Mouse (Mus musculus) ovary, postnatal 10 days (tissue): ENCODE data around the gene Zcrb1.

Experiments used
- DNase-seq: peaks from one replicate; pipeline ENCODE4 v3.0.0; 2022; ENCODE audit warnings: low spot score

Gene Zcrb1

DNA sequence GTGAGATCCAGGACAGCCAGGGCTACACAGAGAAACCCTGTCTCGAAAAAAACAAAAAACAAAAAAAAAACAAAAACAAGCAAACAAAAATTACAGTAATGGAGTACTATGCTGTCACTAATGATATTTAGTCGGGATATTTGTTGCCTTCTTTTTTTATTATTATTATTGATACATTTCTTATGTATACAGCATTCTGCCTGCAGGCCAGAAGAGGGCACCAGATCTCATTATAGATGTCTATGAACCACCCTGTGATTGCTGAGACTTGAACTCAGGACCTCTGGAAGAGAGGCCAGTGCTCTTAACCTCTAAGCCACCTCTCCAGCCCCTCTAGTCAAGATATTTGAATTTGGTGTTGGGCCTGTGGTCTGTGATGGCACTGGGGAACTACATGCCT is 26.3 kb downstream of the Zcrb1 start:
- DNase-seq = no peak

DNA sequence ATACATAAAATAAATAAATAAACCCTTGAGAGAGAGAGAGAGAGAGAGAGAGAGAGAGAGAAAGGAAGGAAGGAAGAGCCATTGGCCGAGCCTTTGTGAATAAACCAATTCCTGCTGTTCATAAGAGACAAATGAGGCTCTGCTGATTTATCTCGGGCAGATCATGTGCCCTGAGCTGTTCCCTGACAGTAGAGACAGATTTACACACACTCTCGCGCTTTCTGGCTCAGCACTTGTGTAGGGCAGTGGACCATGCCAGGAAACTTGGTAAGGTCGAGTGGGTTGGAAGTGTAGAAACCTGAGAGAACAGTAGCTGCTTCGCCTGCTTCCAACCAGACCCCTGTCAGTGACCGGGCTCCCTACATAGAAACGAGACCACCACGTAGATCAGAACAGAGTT is 29.6 kb downstream of the Zcrb1 start:
- DNase-seq = no peak

DNA sequence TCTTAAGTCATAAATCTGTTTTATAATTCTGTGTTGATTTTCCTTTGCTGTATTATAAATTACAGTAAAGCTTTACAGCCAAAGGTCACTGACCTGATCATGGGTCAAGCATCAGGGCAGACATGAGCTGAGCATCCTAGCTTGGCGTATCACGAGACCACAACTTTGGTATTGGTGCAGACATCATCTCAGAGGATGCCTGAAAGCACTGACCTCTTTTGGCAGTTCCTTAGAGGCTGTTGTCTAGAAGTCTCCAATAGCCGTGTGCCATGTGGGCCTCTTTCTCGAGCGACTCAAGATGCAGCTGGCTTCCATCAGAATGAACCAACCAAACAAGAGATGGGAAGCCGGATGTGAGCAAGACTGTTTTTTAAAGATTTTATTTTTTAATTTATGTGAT is 32.6 kb downstream of the Zcrb1 start:
- DNase-seq = no peak

DNA sequence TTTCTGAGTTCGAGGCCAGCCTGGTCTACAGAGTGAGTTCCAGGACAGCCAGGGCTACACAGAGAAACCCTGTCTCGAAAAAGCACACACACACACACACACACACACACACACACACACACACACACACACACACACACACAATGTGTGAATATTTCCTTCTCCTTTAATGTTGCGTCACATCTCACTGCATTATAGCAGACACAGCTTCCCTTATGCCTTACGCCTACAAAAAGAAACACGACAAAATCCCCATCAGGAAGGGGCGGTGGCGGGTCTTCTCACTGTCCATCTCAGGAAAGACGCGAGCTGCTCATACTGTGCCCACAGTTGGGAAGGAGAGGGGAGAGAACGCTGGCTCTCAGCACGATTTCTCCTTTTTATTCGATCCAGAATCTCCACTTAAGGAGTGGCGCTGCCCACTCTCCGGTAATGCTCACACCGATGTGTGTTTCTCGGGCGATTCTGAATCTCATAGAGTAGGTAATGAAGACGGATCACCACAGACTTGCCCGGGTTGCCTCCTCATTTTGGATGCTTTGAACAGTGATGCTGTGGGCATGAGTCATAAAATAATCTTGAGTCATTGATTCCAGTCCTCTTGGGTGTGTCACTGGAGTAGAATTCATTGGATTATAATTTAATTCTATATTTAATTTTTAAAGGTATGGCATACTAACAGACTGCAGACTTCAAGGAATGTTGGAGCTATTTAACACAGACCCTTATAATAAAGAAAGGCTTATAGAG is 39.6 kb downstream of the Zcrb1 start:
- no peak for DNase-seq

DNA sequence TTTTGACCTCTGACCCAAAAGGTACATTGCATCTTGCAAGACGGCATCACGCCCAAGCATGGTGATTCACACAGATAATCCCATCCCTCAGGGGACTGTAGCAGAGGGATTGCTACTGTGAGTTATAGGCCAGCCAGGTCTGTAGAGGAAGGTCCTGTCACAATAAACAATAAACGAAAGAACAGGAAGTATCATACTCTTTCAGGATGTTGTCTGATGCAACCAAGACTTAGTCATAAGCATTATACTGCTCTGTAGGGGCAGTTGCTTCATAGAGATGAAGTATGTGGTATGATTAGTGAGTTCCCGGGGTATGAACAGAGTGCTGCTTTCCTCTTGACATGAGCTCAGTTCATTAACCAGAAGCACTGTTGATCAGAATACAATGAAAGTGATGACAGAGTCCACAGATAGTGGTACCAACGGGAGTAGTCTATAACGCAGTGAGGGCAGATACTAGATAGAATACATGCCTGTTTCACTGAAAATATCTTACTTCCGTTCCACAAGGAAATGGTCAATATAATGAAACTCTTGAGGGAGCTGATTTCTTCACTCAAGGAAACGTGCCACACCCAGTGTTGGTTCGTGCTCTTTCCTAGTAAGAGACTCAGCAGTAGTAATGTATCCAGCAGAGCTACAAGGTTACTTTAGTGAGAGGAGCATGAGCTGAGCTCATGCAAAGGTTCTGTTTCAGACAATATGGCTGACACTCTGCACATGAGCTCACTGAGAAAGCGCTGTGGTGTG is 57.3 kb downstream of the Zcrb1 start:
- DNase-seq = no peak

DNA sequence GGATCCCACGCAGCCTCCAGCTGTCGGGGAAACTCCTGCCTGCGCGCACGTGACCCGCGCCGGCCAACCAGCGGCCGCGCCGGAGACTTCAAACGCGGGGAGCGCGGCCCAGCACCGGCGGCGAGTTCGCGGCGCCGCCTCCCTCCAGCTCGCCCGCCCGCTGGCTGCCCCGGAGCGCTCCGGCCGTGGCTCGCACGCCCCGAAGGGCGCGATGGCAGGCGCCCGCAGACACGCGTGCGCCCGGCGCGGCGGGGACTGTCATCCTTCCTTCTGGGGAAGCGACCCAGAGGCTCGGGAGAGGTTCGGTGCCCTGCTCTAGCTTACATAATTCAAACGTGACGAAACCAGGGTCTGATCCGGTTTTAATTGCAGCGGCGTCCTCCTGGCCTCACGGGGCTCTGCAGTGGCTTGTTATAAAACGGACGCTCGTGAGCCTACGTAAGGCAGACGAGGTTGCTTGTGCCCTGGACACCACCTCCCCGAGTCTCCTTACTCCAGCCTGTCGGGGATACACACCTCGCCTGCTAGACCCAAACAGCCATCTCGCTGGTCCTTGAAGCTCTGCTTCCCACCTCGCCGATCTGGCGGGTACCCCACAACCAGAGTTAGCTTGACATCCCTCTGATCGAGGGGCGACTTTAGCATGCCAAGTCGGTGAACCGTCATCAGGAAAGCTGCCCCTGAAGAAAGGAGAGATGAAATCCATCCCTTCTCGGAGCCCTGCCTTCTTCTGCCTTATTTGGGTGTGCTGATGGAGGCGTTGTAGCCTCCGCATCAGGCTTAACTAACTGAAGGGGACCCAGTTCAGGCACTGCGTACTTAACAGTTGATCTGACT is 61.0 kb downstream of the Zcrb1 start, which contains the start of gene Yaf2:
Gene Yaf2 (minus strand): TSS at position 11 of the 837 bp plus-strand sequence.
- peak; percentile 45 for DNase-seq

DNA sequence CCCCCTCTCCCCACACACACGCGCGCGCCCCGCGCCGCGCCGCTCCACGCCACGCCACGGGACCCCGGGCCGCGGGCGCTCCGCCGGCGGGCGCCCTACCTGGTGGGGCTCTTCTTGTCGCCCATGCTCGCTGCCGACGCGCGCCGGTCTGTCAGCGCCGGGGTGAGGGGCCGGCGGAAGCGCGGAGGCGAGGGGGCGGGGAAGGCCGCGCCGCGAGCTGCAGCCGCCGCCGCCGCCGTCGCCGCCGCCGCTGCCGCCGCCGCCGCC is 61.5 kb downstream of the Zcrb1 start:
- DNase-seq = no peak
